Mouse (Mus musculus) monocyte, adult 2 months (primary cell): ENCODE measurements around the gene Trio.

Source experiments
- DNase-seq, 2 experiments: peaks; one replicate each; pipeline ENCODE4 v3.0.0; 2022; ENCODE audit warnings: low spot score in 2 of 2, low read depth in 1 of 2

The Trio gene

GRCm38 (mm10) chr15:27994870-27995269 lies 30.8 kb downstream of the Trio start:
- DNase-seq: no peak

GRCm38 (mm10) chr15:27993528-27993927 lies 32.1 kb downstream of the Trio start:
- no peak for DNase-seq

- no peak for DNase-seq
Measured at GRCm38 (mm10) chr15:27992596-27992995, 33.1 kb downstream of the Trio start.

GRCm38 (mm10) chr15:27991892-27992593 lies 33.6 kb downstream of the Trio start:
- no peak for DNase-seq

GRCm38 (mm10) chr15:27991066-27991701 lies 34.5 kb downstream of the Trio start:
- DNase-seq: no peak

GRCm38 (mm10) chr15:27987979-27988378 lies 37.7 kb downstream of the Trio start:
- DNase-seq: no peak

- DNase-seq: no peak
Measured at GRCm38 (mm10) chr15:27984881-27985280, 40.8 kb downstream of the Trio start.

- no peak for DNase-seq
Measured at GRCm38 (mm10) chr15:27981764-27982500, 43.7 kb downstream of the Trio start.

- no peak for DNase-seq
Measured at GRCm38 (mm10) chr15:27981258-27981657, 44.4 kb downstream of the Trio start.

- DNase-seq: no peak
Measured at GRCm38 (mm10) chr15:27980436-27980835, 45.2 kb downstream of the Trio start.

GRCm38 (mm10) chr15:27976950-27977349 lies 48.7 kb downstream of the Trio start:
- no peak for DNase-seq

- DNase-seq: no peak
Measured at GRCm38 (mm10) chr15:27976366-27976765, 49.3 kb downstream of the Trio start.

GRCm38 (mm10) chr15:27974637-27975036 lies 51.0 kb downstream of the Trio start:
- DNase-seq: peak in 1 of 2 experiments; percentile 3

- DNase-seq: no peak
Measured at GRCm38 (mm10) chr15:27968183-27968582, 57.5 kb downstream of the Trio start.

GRCm38 (mm10) chr15:27967128-27967876 lies 58.3 kb downstream of the Trio start:
- DNase-seq: no peak

GRCm38 (mm10) chr15:27964877-27965276 lies 60.8 kb downstream of the Trio start:
- no peak for DNase-seq

GRCm38 (mm10) chr15:27963506-27963905 lies 62.1 kb downstream of the Trio start:
- no peak for DNase-seq

- DNase-seq: no peak
Measured at GRCm38 (mm10) chr15:27960642-27961041, 65.0 kb downstream of the Trio start.

GRCm38 (mm10) chr15:27957867-27958266 lies 67.8 kb downstream of the Trio start:
- no peak for DNase-seq

GRCm38 (mm10) chr15:27955614-27956013 lies 70.0 kb downstream of the Trio start:
- no peak for DNase-seq

- DNase-seq: no peak
Measured at GRCm38 (mm10) chr15:27954356-27954755, 71.3 kb downstream of the Trio start.
